Mouse (Mus musculus) bone marrow, adult 2 months (tissue): ENCODE data around the gene Arfgef3. TPM values are rescaled to one million over a fixed set of nuclear protein-coding genes. Genes with fewer than 3 reads are reported as not detected.

Experiments
- H3K27ac ChIP-seq: fragments of 200-500 bp; 2 replicates; pipeline ENCODE4 v1.5.1; 2012; ENCODE audit warnings: low read depth, mild to moderate bottlenecking, control low read depth, inconsistent platforms, low read length; ENCODE audit not compliant: control insufficient read depth, poor library complexity, insufficient read depth
- H3K4me1 ChIP-seq: fragments of 200-500 bp; 2 replicates; pipeline ENCODE4 v1.6.1; 2011; ENCODE audit warnings: low read length; ENCODE audit not compliant: control insufficient read depth, insufficient read depth
- H3K4me3 ChIP-seq: fragments of 200-500 bp; replicated peaks from 2 replicates; pipeline ENCODE3; 2011; ENCODE audit warnings: mild to moderate bottlenecking, low read depth, low read length, control low read depth; ENCODE audit not compliant: control insufficient read depth
- CTCF ChIP-seq: fragments of 200-500 bp; IDR thresholded peaks from 2 replicates; pipeline ENCODE4 v1.5.1; 2011; ENCODE audit warnings: low read length, control low read depth; ENCODE audit not compliant: control insufficient read depth, insufficient read depth
- POLR2A ChIP-seq: fragments of 200-500 bp; IDR thresholded peaks from 2 replicates; pipeline ENCODE4 v1.6.1; 2011; ENCODE audit warnings: low read depth, mild to moderate bottlenecking, control low read depth, low read length, borderline replicate concordance; ENCODE audit not compliant: control insufficient read depth
- WGBS: fragments of 180-500 bp; shearing (Covaris S2); methylation state at CpG from one replicate; pipeline ENCODE4 v1.1.7; 2018; 5-methylcytosine and 5-hydroxymethylcytosine counted together
- polyA plus RNA-seq: library from polyadenylated mRNA; stranded (reverse); fragments of >200 nt; gene quantifications from 2 replicates; pipeline ENCODE4 v1.2.4, GENCODE M21; 2011; ENCODE audit warnings: low replicate concordance; ENCODE audit not compliant: missing spikeins, insufficient read depth, insufficient read length

Gene Arfgef3
- polyA plus RNA-seq, 1 experiment = 0.25 TPM

DNA sequence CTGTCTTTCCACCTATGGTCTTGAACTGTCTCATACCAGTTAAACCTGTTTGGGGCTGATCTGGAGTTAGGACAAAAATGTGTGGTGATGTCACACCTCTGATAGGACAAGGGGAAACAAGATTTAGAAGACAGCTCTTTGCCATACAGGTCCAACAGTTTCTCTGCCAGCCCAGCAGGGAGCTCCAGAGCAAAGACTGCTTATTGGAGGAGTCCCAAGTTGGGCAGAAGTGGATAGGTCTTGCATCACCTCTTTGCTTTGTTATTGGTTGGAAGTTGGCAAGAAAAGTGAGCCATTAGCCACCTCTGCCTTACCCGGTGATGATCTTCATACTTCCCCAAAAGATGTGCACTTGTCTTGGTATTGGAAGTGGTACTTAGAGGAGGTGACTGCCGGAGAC, 206.9 kb downstream of the Arfgef3 start:
- H3K4me3 ChIP-seq = no peak overlapping the region
- TF ChIP-seq CTCF (no peak), POLR2A (no peak)
- no peaks in the 10 kb centered on the region for H3K4me1 ChIP-seq
- WGBS = 81% methylated on average over 2 of the region's 2 CpGs
- H3K27ac ChIP-seq = no peak overlapping the region

- TF ChIP-seq CTCF (no peak), POLR2A (no peak)
- H3K4me1 ChIP-seq = no peaks in the 10 kb centered on the region; the same call in 1 of the 2 replicates
- H3K27ac ChIP-seq = no peak overlapping the region
- WGBS = 53% methylated on average over 8 of the region's 8 CpGs
- H3K4me3 ChIP-seq = no peak overlapping the region
These were observed 211.5 kb downstream of the Arfgef3 start for GRCm38 (mm10) chr10:18532293-18532692.

Other genes with a start within 250 kb of the Arfgef3 start
- gene Hebp2, start 197.9 kb downstream of the Arfgef3 start, polyA plus RNA-seq = not detected in 2 replicates
- gene Gm4922, start 42.8 kb upstream of the Arfgef3 start, polyA plus RNA-seq = not detected in 2 replicates
- gene Perp, start 101.1 kb upstream of the Arfgef3 start, polyA plus RNA-seq = 4.6 TPM in 1 of 2 replicates, not detected in the other